Mouse (Mus musculus): ENCODE measurements around the gene Themis2. TPM values are rescaled to one million over a fixed set of nuclear protein-coding genes. Genes with fewer than 3 reads are reported as not detected.
"Not testable (repeated sequence)": the region's sequence is repeated elsewhere in the genome, so short reads cannot be mapped to it uniquely, and the experiment has no call there.

The Themis2 gene
- polyA plus RNA-seq, 1 experiment from 2014 or later = 0.86 TPM

DNA sequence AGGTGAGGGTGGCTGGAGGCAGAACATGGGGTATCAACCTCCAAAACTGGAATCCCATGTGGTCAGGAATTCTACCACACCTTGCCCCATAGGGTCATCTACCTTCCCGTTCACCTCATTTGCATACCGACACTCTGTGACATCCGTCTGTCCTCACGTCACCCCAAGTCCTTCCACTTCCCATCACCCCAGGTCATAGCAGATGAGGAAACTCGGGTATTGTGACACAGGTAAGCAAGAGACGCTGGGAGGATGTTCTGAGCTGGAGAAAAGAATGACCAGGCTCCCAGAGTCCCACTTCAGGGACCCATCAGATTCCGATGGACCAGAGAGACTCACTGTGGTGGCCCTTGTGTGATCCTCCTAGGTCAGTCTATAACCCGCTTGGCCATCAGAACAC, 1.4 kb downstream of the Themis2 start:
- H3K4me3 ChIP-seq = no peak overlapping the region
- no peak overlapping the region for H3K27ac ChIP-seq (replicated peaks)
- 77% methylated on average over 8 of the region's 8 CpGs for WGBS
- peaks cover 29% of the 10 kb centered on the region for H3K27me3 ChIP-seq (ENCODE audit: low read depth, poor library complexity, severe bottlenecking)
- peaks cover 15% of the 10 kb centered on the region for H3K4me1 ChIP-seq
- no peak for DNase-seq (ENCODE audit: low spot score)
- H3K9me3 ChIP-seq (replicated peaks) = no peaks in the 10 kb centered on the region
- H3K36me3 ChIP-seq = no peaks in the 10 kb centered on the region

DNA sequence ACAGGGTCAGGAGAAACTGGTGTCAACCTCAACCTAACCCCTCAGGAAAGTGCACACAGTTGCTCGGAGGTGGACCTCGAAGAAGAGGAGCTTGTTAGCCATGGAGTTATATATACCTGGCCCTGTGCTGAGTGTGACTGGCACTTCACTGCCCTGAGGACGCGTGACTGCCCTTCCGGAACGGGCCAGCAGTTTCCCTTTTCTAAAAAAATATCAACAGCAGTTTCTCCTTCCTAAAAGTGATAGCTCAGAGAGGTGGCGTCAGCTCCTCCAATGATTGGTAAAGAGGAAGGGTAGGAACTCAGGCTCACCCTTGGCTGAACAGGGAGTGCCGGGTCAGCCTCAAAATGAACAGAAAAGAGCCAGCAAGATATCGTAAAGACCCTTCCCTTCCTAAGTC, 2.2 kb downstream of the Themis2 start:
- H3K4me1 ChIP-seq = peaks cover 15% of the 10 kb centered on the region
- no peaks in the 10 kb centered on the region for H3K36me3 ChIP-seq
- H3K4me3 ChIP-seq = no peak overlapping the region
- no peak for DNase-seq (ENCODE audit: low spot score)
- no peaks in the 10 kb centered on the region for H3K9me3 ChIP-seq (replicated peaks)
- WGBS = 84% methylated on average over 9 of the region's 9 CpGs
- no peak overlapping the region for H3K27ac ChIP-seq (replicated peaks)
- H3K27me3 ChIP-seq (ENCODE audit: low read depth, poor library complexity, severe bottlenecking) = peaks cover 29% of the 10 kb centered on the region

DNA sequence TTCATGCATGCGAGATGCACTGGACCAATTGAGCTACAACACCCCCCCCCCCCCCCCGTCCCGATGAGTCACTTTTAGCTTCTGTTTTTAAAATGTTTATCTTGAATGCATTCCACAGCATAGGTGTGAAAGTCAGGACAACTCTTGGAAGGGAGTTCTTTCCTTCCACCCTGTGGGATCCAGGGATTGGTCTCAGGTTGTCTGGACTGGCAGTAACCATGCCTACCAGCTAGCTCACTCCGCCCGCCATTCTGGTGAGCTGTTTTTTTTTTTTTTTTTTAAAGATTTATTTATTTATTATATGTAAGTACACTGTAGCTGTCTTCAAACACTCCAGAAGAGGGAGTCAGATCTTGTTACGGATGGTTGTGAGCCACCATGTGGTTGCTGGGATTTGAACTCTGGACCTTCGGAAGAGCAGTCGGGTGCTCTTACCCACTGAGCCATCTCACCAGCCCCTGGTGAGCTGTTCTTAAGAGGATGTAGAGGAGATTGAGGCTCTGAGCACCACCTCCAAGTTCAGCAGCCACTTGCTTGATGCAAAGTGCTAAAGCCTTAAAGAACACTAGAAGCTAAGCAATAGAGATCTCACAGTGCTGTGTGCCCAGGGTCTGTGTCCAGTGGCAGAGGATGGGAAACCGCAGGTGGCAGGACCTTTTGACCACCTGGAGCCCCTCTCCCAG, 2.7 kb downstream of the Themis2 start:
- not testable (repeated sequence) for H3K4me3 ChIP-seq; H3K27ac ChIP-seq (replicated peaks); H3K36me3 ChIP-seq; DNase-seq (ENCODE audit: low spot score); H3K9me3 ChIP-seq (replicated peaks)
- Histone ChIP-seq H3K4me1 (peaks cover 15% of the 10 kb centered on the region), H3K27me3 (ENCODE audit: low read depth, poor library complexity, severe bottlenecking) (peaks cover 29% of the 10 kb centered on the region)
- WGBS = 90% methylated on average over 8 of the region's 9 CpGs

DNA sequence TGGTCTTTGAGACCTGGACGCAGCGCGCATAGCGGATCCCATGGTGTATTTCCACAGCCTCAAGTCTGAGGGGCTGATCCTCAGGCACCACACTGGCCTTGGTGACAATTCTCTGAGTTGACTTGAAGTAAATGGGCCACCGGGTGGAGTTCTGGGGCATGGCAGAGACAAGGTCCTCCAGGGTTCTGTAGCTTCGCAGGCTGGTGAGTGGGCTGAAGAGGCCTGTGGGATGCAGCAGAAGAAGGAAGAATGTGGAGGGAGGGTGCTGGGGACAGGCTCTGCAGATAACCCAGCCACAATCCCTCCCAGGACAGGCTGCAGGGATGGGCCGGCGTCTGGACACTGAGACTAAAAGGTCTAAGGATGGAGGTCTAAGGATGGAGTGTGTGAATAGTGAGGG, 6.5 kb downstream of the Themis2 start:
- Histone ChIP-seq H3K9me3 (replicated peaks) (no peaks in the 10 kb centered on the region), H3K4me1 (no peaks in the 10 kb centered on the region), H3K4me3 (no peak overlapping the region), H3K36me3 (no peaks in the 10 kb centered on the region), H3K27ac (replicated peaks) (no peak overlapping the region), H3K27me3 (ENCODE audit: low read depth, poor library complexity, severe bottlenecking) (peaks cover 6% of the 10 kb centered on the region)
- WGBS = 89% methylated on average over 8 of the region's 8 CpGs
- DNase-seq (ENCODE audit: low spot score) = no peak

- no peaks in the 10 kb centered on the region for H3K9me3 ChIP-seq (replicated peaks)
- no peak overlapping the region for H3K27ac ChIP-seq (replicated peaks)
- no peaks in the 10 kb centered on the region for H3K4me1 ChIP-seq
- DNase-seq (ENCODE audit: low spot score) = no peak
- WGBS = 94% methylated on average over 13 of the region's 13 CpGs
- no peak overlapping the region for H3K4me3 ChIP-seq
- peaks cover 3% of the 10 kb centered on the region for H3K36me3 ChIP-seq
- no peaks in the 10 kb centered on the region for H3K27me3 ChIP-seq (ENCODE audit: low read depth, poor library complexity, severe bottlenecking)
Measured at GRCm38 (mm10) chr4:132785228-132785627, 11.0 kb downstream of the Themis2 start.

DNA sequence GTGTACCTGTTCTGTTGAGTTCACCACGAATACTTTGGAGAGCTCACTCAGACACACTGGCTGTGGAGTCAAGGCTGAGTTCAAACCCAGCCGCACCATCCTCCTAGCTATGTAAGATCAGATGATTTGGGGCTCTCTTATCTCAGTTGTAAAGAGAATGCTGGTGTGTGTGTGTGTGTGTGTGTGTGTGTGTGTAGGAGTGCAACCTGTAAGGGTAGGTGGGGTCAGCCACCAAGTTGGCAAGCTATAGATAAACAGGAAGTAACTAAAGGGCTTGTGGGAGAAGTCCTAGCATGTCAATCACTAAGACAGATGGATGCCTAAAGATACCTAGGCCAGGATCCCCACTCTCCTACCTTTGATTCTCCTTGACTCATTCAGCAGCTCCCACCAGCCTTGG, 12.5 kb downstream of the Themis2 start:
- H3K36me3 ChIP-seq = peaks cover 18% of the 10 kb centered on the region
- H3K9me3 ChIP-seq (replicated peaks) = no peaks in the 10 kb centered on the region
- no peak overlapping the region for H3K4me3 ChIP-seq
- H3K27ac ChIP-seq (replicated peaks) = no peak overlapping the region
- no peak for DNase-seq (ENCODE audit: low spot score)
- no peaks in the 10 kb centered on the region for H3K27me3 ChIP-seq (ENCODE audit: low read depth, poor library complexity, severe bottlenecking)
- no peaks in the 10 kb centered on the region for H3K4me1 ChIP-seq
- WGBS = 92% methylated on average over 2 of the region's 2 CpGs

GRCm38 (mm10) chr4:132780288-132780687, 15.9 kb downstream of the Themis2 start:
- Histone ChIP-seq H3K4me3 (no peak overlapping the region), H3K36me3 (peaks cover 52% of the 10 kb centered on the region), H3K27ac (replicated peaks) (no peak overlapping the region), H3K27me3 (ENCODE audit: low read depth, poor library complexity, severe bottlenecking) (no peaks in the 10 kb centered on the region), H3K4me1 (no peaks in the 10 kb centered on the region), H3K9me3 (replicated peaks) (no peaks in the 10 kb centered on the region)
- DNase-seq (ENCODE audit: low spot score) = no peak
- 89% methylated on average over 4 of the region's 4 CpGs for WGBS

- H3K27ac ChIP-seq (replicated peaks) = no peak overlapping the region
- DNase-seq (ENCODE audit: low spot score) = no peak
- H3K27me3 ChIP-seq (ENCODE audit: low read depth, poor library complexity, severe bottlenecking) = no peaks in the 10 kb centered on the region
- no peak overlapping the region for H3K4me3 ChIP-seq
- H3K36me3 ChIP-seq = peaks cover 69% of the 10 kb centered on the region
- H3K4me1 ChIP-seq = no peaks in the 10 kb centered on the region
- WGBS = 96% methylated on average over 6 of the region's 6 CpGs
- H3K9me3 ChIP-seq (replicated peaks) = no peaks in the 10 kb centered on the region
Measured at GRCm38 (mm10) chr4:132778562-132779201, 17.5 kb downstream of the Themis2 start.

GRCm38 (mm10) chr4:132776764-132777163, 19.4 kb downstream of the Themis2 start:
- H3K4me3 ChIP-seq = no peak overlapping the region
- no peaks in the 10 kb centered on the region for H3K9me3 ChIP-seq (replicated peaks)
- no peaks in the 10 kb centered on the region for H3K27me3 ChIP-seq (ENCODE audit: low read depth, poor library complexity, severe bottlenecking)
- DNase-seq (ENCODE audit: low spot score) = peak; percentile 38
- H3K4me1 ChIP-seq = no peaks in the 10 kb centered on the region
- 93% methylated on average over 5 of the region's 5 CpGs for WGBS
- H3K27ac ChIP-seq (replicated peaks) = no peak overlapping the region
- H3K36me3 ChIP-seq = peaks cover 88% of the 10 kb centered on the region

DNA sequence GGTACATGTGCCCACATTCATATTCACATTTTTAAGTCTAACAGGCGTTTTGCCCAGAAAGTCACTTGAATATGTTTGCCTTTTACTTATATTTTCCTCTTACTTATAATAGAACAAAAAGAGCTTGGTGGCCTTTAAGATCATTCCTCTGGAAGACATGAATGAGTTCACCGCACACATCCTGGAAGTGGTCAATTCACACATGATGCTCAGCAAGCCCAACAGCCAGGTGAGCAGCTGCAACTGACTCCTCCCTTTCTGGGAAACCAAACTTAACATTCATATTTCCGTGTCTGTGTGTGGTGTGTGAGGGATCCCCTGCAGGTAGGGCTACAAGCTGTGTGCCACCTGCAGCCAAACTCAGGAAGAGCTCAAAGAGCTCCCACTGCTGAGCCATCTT, 21.3 kb downstream of the Themis2 start:
- 88% methylated on average over 3 of the region's 3 CpGs for WGBS
- H3K27ac ChIP-seq (replicated peaks) = no peak overlapping the region

GRCm38 (mm10) chr4:132771776-132772175, 24.4 kb downstream of the Themis2 start:
- no peaks in the 10 kb centered on the region for H3K27me3 ChIP-seq (ENCODE audit: low read depth, poor library complexity, severe bottlenecking)
- no peak for DNase-seq (ENCODE audit: low spot score)
- H3K27ac ChIP-seq (replicated peaks) = no peak overlapping the region
- peaks cover 72% of the 10 kb centered on the region for H3K36me3 ChIP-seq
- H3K9me3 ChIP-seq (replicated peaks) = no peaks in the 10 kb centered on the region
- H3K4me3 ChIP-seq = no peak overlapping the region
- H3K4me1 ChIP-seq = peaks cover 13% of the 10 kb centered on the region
- WGBS = 94% methylated on average over 9 of the region's 9 CpGs

More for the DNA sequence above, 21.3 kb downstream of the Themis2 start:
- H3K4me3 ChIP-seq = no peak overlapping the region
- no peaks in the 10 kb centered on the region for H3K9me3 ChIP-seq (replicated peaks)
- H3K4me1 ChIP-seq = no peaks in the 10 kb centered on the region
- H3K27me3 ChIP-seq (ENCODE audit: low read depth, poor library complexity, severe bottlenecking) = no peaks in the 10 kb centered on the region
- peaks cover 100% of the 10 kb centered on the region for H3K36me3 ChIP-seq
- DNase-seq (ENCODE audit: low spot score) = no peak

- Histone ChIP-seq H3K4me3 (peak within 1 kb of the TSS; percentile 82), H3K4me1 (peaks cover 13% of the 10 kb centered on the region), H3K27ac (replicated peaks) (peak within 1 kb of the TSS; percentile 91), H3K9me3 (replicated peaks) (no peaks in the 10 kb centered on the region), H3K27me3 (ENCODE audit: low read depth, poor library complexity, severe bottlenecking) (no peaks in the 10 kb centered on the region), H3K36me3 (peaks cover 36% of the 10 kb centered on the region)
- WGBS = under 1% methylated on average over 71 of the region's 71 CpGs
- peak; percentile 98 for DNase-seq (ENCODE audit: low spot score)
Measured at GRCm38 (mm10) chr4:132767914-132768876, 28.0 kb downstream of the Themis2 start, which contains the start of gene Rpa2. Gene Rpa2, plus strand, starts transcription at chr4:132768332.
